Mouse (Mus musculus) monocyte, adult 2 months (primary cell): ENCODE results near the gene Trim63.
"Not testable (repeated sequence)": the region's sequence is repeated elsewhere in the genome, so short reads cannot be mapped to it uniquely, and the experiment has no call there.

Source experiments
- DNase-seq, 2 experiments: peaks; one replicate each; pipeline ENCODE4 v3.0.0; 2022; ENCODE audit warnings: low spot score in 2 of 2, low read depth in 1 of 2

Trim63 gene

GRCm38 (mm10) chr4:134314876-134315275, at the start of gene Trim63:
Gene Trim63, plus strand, starts transcription at chr4:134315120.
- DNase-seq, result no peak

GRCm38 (mm10) chr4:134265860-134266585, 48.9 kb upstream of the Trim63 start:
- DNase-seq, result no peak

GRCm38 (mm10) chr4:134268102-134268655, 46.7 kb upstream of the Trim63 start:
- DNase-seq, result no peak

- DNase-seq, result not testable (repeated sequence)
Observed at GRCm38 (mm10) chr4:134269622-134270021, 45.3 kb upstream of the Trim63 start.

- DNase-seq, result no peak
Observed at GRCm38 (mm10) chr4:134271979-134272378, 42.9 kb upstream of the Trim63 start.

GRCm38 (mm10) chr4:134272731-134273416, 42.0 kb upstream of the Trim63 start:
- no peak for DNase-seq

- DNase-seq, result no peak
Observed at GRCm38 (mm10) chr4:134273417-134274345, 41.2 kb upstream of the Trim63 start.

- no peak for DNase-seq
Observed at GRCm38 (mm10) chr4:134284942-134285341, 30.0 kb upstream of the Trim63 start.

GRCm38 (mm10) chr4:134286226-134287167, 28.4 kb upstream of the Trim63 start:
- DNase-seq, result no peak

GRCm38 (mm10) chr4:134287168-134287564, 27.8 kb upstream of the Trim63 start:
- DNase-seq, result peak; percentile 88 to 96

- DNase-seq, result peak in 1 of 2 experiments; percentile 38
Observed at GRCm38 (mm10) chr4:134287575-134288025, 27.3 kb upstream of the Trim63 start, which contains the start of gene Pdik1l. Gene Pdik1l, minus strand, starts transcription at chr4:134287895.

GRCm38 (mm10) chr4:134288397-134289256, 26.3 kb upstream of the Trim63 start:
- no peak for DNase-seq

- peak in 1 of 2 experiments; percentile 65 for DNase-seq
Observed at GRCm38 (mm10) chr4:134292067-134292466, 22.9 kb upstream of the Trim63 start.

- no peak for DNase-seq
Observed at GRCm38 (mm10) chr4:134293061-134293691, 21.7 kb upstream of the Trim63 start.

- DNase-seq, result no peak
Observed at GRCm38 (mm10) chr4:134293692-134294163, 21.2 kb upstream of the Trim63 start.

GRCm38 (mm10) chr4:134296096-134296495, 18.8 kb upstream of the Trim63 start:
- DNase-seq, result not testable (repeated sequence)

GRCm38 (mm10) chr4:134296523-134296922, 18.4 kb upstream of the Trim63 start:
- DNase-seq, result no peak

- DNase-seq, result no peak
Observed at GRCm38 (mm10) chr4:134297369-134297768, 17.6 kb upstream of the Trim63 start.
